Comparison of ENCODE assay signal across 8 mouse cellular contexts in genomic region chr9:70503626-70504041, GRCm38 (mm10). TPM values are rescaled to one million over a fixed set of nuclear protein-coding genes. Genes with fewer than 3 reads are reported as not detected.
DNase-seq lines count a peak whose midpoint lies in the region; ATAC-seq lines count a peak whose summit lies in the region.

Rnf111 (minus strand) TSS chr9:70503725.

- H3K9me3 ChIP-seq in hindbrain, embryonic 12.5 days (replicated peaks): no peaks in the 10 kb centered on the region

- peak within 1 kb of the TSS; percentile 67 for H3K4me2 ChIP-seq in hindbrain, embryonic 12.5 days (replicated peaks)

- peak within 1 kb of the TSS; percentile 94 for H3K9ac ChIP-seq in hindbrain, embryonic 12.5 days

- peak; percentile 97 for DNase-seq in NIH3T3 (ENCODE audit: low read depth)
- DNase-seq in cerebellum, postnatal 10 days: peak; percentile 97 to 99
- DNase-seq in frontal cortex, postnatal 10 days (ENCODE audit: low spot score in 2 of 2): peak; percentile 95 to 96
- peak; percentile 93 to 97 for DNase-seq in layer of hippocampus, postnatal 14 days (ENCODE audit: low spot score in 2 of 2)
- DNase-seq in lung, postnatal 14 days: peak; percentile 97
- DNase-seq in retina, adult 2 months (ENCODE audit: low read depth, low spot score): peak; percentile 91
- peak; percentile 97 to 98 for DNase-seq in thymus, postnatal 36 days

- ATAC-seq in hindbrain, embryonic 12.5 days (ENCODE audit: low FRiP score): peak; percentile 95

- peak within 1 kb of the TSS; percentile 99 for H3K27ac ChIP-seq in hindbrain, embryonic 12.5 days

- no peaks in the 10 kb centered on the region for H3K27me3 ChIP-seq in hindbrain, embryonic 12.5 days

- H3K4me1 ChIP-seq in hindbrain, embryonic 12.5 days: peaks cover 14% of the 10 kb centered on the region; the same call in 1 of the 2 replicates

- under 1% methylated on average over 36 of the region's 45 CpGs for WGBS in hindbrain, embryonic 12.5 days

- H3K4me3 ChIP-seq in hindbrain, embryonic 12.5 days: peak within 1 kb of the TSS; percentile 95

- 0 out of 2 replicates have a peak, but pooled peaks cover 2% of the 10 kb centered on the region for H3K36me3 ChIP-seq in hindbrain, embryonic 12.5 days

RNA-seq across cellular contexts. Expression of gene Rnf111, which starts in this region (rescaled TPM):
- 43.7 and 44.6 TPM in 2 replicates for polyA plus RNA-seq in hindbrain, embryonic 12.5 days (2016; fragmentation: Nextera tagmentation; extraction: Ambion mirVana)
- 10 to 100 TPM; 38.0 TPM for total RNA-seq in layer of hippocampus, postnatal 14 days (2021)

Comparison
In these comparisons a context has a peak if more than half of its experiments do, and no peak if none do; other contexts are left out.
1. Peak in every context shown above with its lines: DNase-seq, ATAC-seq, H3K4me3 ChIP-seq and H3K27ac ChIP-seq.